Mouse (Mus musculus) right cerebral cortex, postnatal 10 days (tissue): ENCODE data around the gene Stox2.
"Not testable (repeated sequence)": the region's sequence is repeated elsewhere in the genome, so short reads cannot be mapped to it uniquely, and the experiment has no call there.

ENCODE experiments used
- DNase-seq, 2 experiments: peaks; one replicate each; pipeline ENCODE4 v3.0.0; 2021; ENCODE audit warnings: low spot score in 2 of 2

Gene Stox2

GRCm38 (mm10) chr8:47446312-47447046 is at the start of gene Stox2:
Gene Stox2, minus strand, starts transcription at chr8:47446362.
- DNase-seq: no peak

GRCm38 (mm10) chr8:47495428-47495827 is 49.3 kb upstream of the Stox2 start:
- DNase-seq: no peak

- no peak for DNase-seq
These were observed 48.5 kb upstream of the Stox2 start for GRCm38 (mm10) chr8:47494602-47495153.

- no peak for DNase-seq
These were observed 46.9 kb upstream of the Stox2 start for GRCm38 (mm10) chr8:47493106-47493505.

GRCm38 (mm10) chr8:47487231-47487630 is 41.1 kb upstream of the Stox2 start:
- no peak for DNase-seq

- DNase-seq: no peak
These were observed 36.4 kb upstream of the Stox2 start for GRCm38 (mm10) chr8:47482354-47483071.

- DNase-seq: peak; percentile 61 to 71
These were observed 33.9 kb upstream of the Stox2 start for GRCm38 (mm10) chr8:47480039-47480438.

- DNase-seq: peak; percentile 68 to 81
These were observed 15.5 kb upstream of the Stox2 start for GRCm38 (mm10) chr8:47461650-47462049.

GRCm38 (mm10) chr8:47459216-47459749 is 13.1 kb upstream of the Stox2 start:
- DNase-seq: no peak

GRCm38 (mm10) chr8:47458591-47458990 is 12.4 kb upstream of the Stox2 start:
- DNase-seq: no peak

GRCm38 (mm10) chr8:47449211-47449610 is 3.0 kb upstream of the Stox2 start:
- DNase-seq: not testable (repeated sequence)

GRCm38 (mm10) chr8:47439271-47439670 is 6.9 kb downstream of the Stox2 start:
- DNase-seq: no peak

GRCm38 (mm10) chr8:47437976-47438375 is 8.2 kb downstream of the Stox2 start:
- no peak for DNase-seq

GRCm38 (mm10) chr8:47435861-47436260 is 10.3 kb downstream of the Stox2 start:
- no peak for DNase-seq

- DNase-seq: no peak
These were observed 10.8 kb downstream of the Stox2 start for GRCm38 (mm10) chr8:47435412-47435811.

GRCm38 (mm10) chr8:47431263-47431662 is 14.9 kb downstream of the Stox2 start:
- DNase-seq: peak; percentile 73 to 81

- DNase-seq: peak in 1 of 2 experiments; percentile 36
These were observed 32.0 kb downstream of the Stox2 start for GRCm38 (mm10) chr8:47414258-47414525.

GRCm38 (mm10) chr8:47413524-47414257 is 32.5 kb downstream of the Stox2 start:
- peak; percentile 82 to 83 for DNase-seq

- peak; percentile 31 to 47 for DNase-seq
These were observed 33.3 kb downstream of the Stox2 start for GRCm38 (mm10) chr8:47412696-47413523.

- no peak for DNase-seq
These were observed 34.0 kb downstream of the Stox2 start for GRCm38 (mm10) chr8:47411994-47412695.

- DNase-seq: no peak
These were observed 34.8 kb downstream of the Stox2 start for GRCm38 (mm10) chr8:47411321-47411720.
